Mouse (Mus musculus) limb, embryonic 12.5 days (tissue): Measurements from ENCODE around the gene Serpinh1. TPM values are rescaled to one million over a fixed set of nuclear protein-coding genes. Genes with fewer than 3 reads are reported as not detected.

Source experiments
- ATAC-seq: fragments of 200-750 bp; cut with Nextera tagmentation; 2 replicates; pipeline ENCODE4 v1.8.0; 2017; ENCODE audit warnings: low read depth, moderate TSS enrichment; ENCODE audit not compliant: insufficient number of reproducible peaks, insufficient read depth, low FRiP score, low TSS enrichment
- H3K27ac ChIP-seq: fragments of 300-500 bp; sonication (generic); 2 replicates; pipeline ENCODE4 v1.5.1; 2016; ENCODE audit warnings: mild to moderate bottlenecking, moderate library complexity
- H3K27me3 ChIP-seq: fragments of 300-500 bp; sonication (generic); 2 replicates; pipeline ENCODE4 v1.6.1; 2016; ENCODE audit warnings: mild to moderate bottlenecking, moderate library complexity
- H3K36me3 ChIP-seq: fragments of 300-500 bp; sonication (generic); 2 replicates; pipeline ENCODE4 v1.6.1; 2016; ENCODE audit warnings: mild to moderate bottlenecking, moderate library complexity
- H3K4me1 ChIP-seq: fragments of 300-500 bp; sonication (generic); replicated peaks from 2 replicates; pipeline ENCODE4 v1.6.1; 2016
- H3K4me2 ChIP-seq: fragments of 300-500 bp; sonication (generic); 2 replicates; pipeline ENCODE4 v1.6.1; 2016; ENCODE audit warnings: mild to moderate bottlenecking, moderate library complexity
- H3K4me3 ChIP-seq: fragments of 300-500 bp; sonication (generic); replicated peaks from 2 replicates; pipeline ENCODE4 v1.5.1; 2016; ENCODE audit warnings: mild to moderate bottlenecking
- H3K9ac ChIP-seq: fragments of 300-500 bp; sonication (generic); replicated peaks from 2 replicates; pipeline ENCODE4 v1.6.1; 2016; ENCODE audit warnings: mild to moderate bottlenecking, moderate library complexity
- H3K9me3 ChIP-seq: fragments of 300-500 bp; sonication (generic); 2 replicates; pipeline ENCODE4 v1.6.1; 2016; ENCODE audit warnings: mild to moderate bottlenecking, moderate library complexity
- WGBS: fragments of 180-500 bp; shearing (Covaris S2); methylation state at CpG from one replicate; pipeline ENCODE4 v1.1.7; 2016; 5-methylcytosine and 5-hydroxymethylcytosine counted together
- polyA plus RNA-seq: library from polyadenylated mRNA; unstranded; fragments of >200 nt; fragmentation: Nextera tagmentation; extraction: Ambion mirVana; gene quantifications from 2 replicates; pipeline ENCODE4 v1.2.1, GENCODE M21; 2016

The Serpinh1 gene
- polyA plus RNA-seq, 1 experiment from 2014 or later = 1,189 TPM

DNA sequence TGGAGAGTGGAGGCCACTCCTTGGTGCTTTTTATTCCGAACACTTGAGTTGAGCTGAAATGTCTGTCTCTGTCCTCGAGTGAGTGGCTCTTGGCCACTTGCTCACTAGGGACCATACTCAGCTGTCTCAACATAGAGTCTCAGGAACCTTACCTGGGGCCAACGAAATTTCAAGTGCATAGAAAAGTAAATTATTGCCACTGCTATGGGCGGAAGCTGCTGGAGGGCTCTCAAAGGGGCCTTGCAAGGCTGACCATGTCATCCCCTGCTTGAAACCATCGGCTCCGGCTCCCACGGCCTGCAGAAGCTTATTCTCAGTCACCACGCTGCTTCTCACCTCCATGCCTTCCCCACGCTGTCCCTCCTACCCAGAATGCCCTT, 29.7 kb downstream of the Serpinh1 start:
- ATAC-seq = no peak
- Histone ChIP-seq H3K36me3 (no peaks in the 10 kb centered on the region), H3K27ac (no peak overlapping the region), H3K9ac (no peak overlapping the region), H3K4me1 (peaks cover 25% of the 10 kb centered on the region), H3K4me2 (no peak overlapping the region), H3K27me3 (peaks cover 37% of the 10 kb centered on the region), H3K9me3 (no peaks in the 10 kb centered on the region), H3K4me3 (no peak overlapping the region)
- WGBS = 90% methylated on average over 9 of the region's 9 CpGs

DNA sequence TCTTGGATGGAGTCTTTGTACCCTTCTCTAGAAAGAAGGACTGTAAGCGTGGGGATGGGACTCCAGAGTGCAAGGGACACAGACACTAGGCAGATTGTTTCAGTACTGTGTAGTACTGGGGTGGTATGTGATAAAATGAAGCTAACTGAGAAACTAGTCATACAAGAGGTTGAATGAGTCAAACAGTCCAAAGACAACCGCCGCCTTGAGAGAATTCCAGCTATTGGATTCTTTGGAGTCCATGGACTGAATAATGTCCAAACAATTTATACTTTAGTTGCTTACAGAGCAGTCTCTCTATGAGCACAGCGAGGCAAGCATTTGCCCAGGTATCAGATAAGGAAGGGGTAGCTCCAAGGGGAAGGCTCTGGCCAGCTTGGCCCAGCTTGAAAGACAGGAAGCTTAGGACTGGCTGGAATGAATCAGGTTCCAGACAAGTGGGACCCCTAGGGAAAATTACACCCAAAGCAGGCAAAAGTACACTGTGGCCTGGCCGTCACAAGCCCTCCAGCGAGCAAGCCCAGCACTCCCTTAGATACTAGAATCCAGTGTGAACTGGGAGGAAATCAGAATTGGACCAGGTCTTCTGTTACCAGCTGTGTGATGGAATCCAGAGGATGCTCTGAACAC, 30.2 kb downstream of the Serpinh1 start:
- peaks cover 37% of the 10 kb centered on the region for H3K27me3 ChIP-seq
- ATAC-seq = no peak
- H3K27ac ChIP-seq = no peak overlapping the region
- H3K9ac ChIP-seq = no peak overlapping the region
- no peak overlapping the region for H3K4me3 ChIP-seq
- H3K4me1 ChIP-seq = peaks cover 25% of the 10 kb centered on the region
- 88% methylated on average over 6 of the region's 6 CpGs for WGBS
- H3K36me3 ChIP-seq = no peaks in the 10 kb centered on the region
- no peaks in the 10 kb centered on the region for H3K9me3 ChIP-seq
- no peak overlapping the region for H3K4me2 ChIP-seq

DNA sequence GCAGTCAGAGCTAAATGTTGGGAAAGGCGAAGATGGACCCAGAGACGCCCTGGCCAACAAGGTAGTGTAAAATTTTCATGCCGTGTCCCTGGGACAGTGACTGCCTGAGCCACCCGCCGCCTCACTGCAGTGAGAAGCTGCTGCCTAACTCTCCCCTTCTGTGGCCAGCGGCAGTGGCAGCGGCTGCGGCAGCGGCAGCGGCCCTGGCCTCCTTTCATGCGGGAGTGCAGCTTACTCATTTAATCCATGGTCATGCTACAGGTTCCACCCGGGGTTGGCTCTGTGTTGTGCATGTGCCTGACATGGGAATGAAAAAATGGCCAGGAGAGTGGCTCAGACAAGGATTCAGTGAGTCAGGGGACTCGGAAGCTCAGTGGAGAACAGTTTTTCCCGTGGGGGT, 32.5 kb downstream of the Serpinh1 start:
- H3K4me2 ChIP-seq = no peak overlapping the region
- H3K36me3 ChIP-seq = no peaks in the 10 kb centered on the region
- no peak overlapping the region for H3K9ac ChIP-seq
- H3K4me1 ChIP-seq = peaks cover 32% of the 10 kb centered on the region
- H3K9me3 ChIP-seq = no peaks in the 10 kb centered on the region
- no peak for ATAC-seq
- WGBS = 34% methylated on average over 14 of the region's 14 CpGs
- H3K4me3 ChIP-seq = no peak overlapping the region
- peaks cover 33% of the 10 kb centered on the region for H3K27me3 ChIP-seq
- no peak overlapping the region for H3K27ac ChIP-seq

DNA sequence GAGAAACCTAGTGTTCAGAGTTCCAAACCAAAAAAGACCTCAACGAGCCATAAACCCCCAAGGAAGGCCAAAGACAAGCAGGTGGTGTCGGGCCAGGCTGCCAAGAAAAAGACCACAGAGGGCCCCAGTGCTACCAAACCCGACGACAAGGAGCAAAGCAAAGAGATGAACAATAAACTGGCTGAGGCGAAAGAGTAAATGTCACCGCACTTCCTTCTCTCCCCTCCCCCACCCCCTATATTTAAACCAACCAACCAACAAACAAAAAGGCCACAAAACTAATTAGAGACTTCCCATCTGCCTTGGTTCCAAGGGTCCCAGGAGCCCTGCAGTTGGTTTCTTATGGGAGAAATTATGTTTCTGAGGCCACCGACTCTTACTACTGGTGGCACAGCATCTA, 35.6 kb downstream of the Serpinh1 start:
- 71% methylated on average over 7 of the region's 7 CpGs for WGBS
- H3K4me1 ChIP-seq = peaks cover 29% of the 10 kb centered on the region
- no peak overlapping the region for H3K27ac ChIP-seq
- H3K36me3 ChIP-seq = no peaks in the 10 kb centered on the region
- ATAC-seq = no peak
- no peak overlapping the region for H3K4me2 ChIP-seq
- no peaks in the 10 kb centered on the region for H3K9me3 ChIP-seq
- no peak overlapping the region for H3K4me3 ChIP-seq
- H3K9ac ChIP-seq = no peak overlapping the region
- peaks cover 18% of the 10 kb centered on the region for H3K27me3 ChIP-seq

DNA sequence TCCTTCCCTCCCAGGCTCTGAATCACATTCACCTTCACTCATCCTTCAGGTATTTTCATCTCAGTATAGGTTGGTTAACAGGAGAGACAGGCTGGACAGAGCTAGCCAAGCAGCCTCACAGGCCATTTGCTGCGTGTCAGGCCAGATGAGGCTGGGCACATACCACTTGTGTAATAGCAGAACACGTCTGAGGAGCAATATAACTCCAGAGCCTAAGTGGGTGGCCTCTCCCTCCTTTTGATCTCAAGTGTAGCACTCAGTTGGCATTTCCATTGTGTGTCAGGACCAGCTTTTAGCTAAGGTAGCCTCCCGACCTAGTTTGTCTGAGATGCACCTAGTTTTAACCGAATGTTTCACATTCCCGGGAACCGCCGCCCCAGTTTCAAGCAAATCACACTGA, 36.8 kb downstream of the Serpinh1 start:
- 51% methylated on average over 7 of the region's 7 CpGs for WGBS
- no peaks in the 10 kb centered on the region for H3K36me3 ChIP-seq
- H3K4me3 ChIP-seq = no peak overlapping the region
- H3K9ac ChIP-seq = no peak overlapping the region
- no peak for ATAC-seq
- H3K27me3 ChIP-seq = peaks cover 16% of the 10 kb centered on the region
- H3K27ac ChIP-seq = no peak overlapping the region
- peaks cover 42% of the 10 kb centered on the region for H3K4me1 ChIP-seq
- H3K9me3 ChIP-seq = no peaks in the 10 kb centered on the region
- no peak overlapping the region for H3K4me2 ChIP-seq

- Histone ChIP-seq H3K9me3 (no peaks in the 10 kb centered on the region), H3K9ac (no peak overlapping the region), H3K4me3 (no peak overlapping the region), H3K4me1 (peaks cover 30% of the 10 kb centered on the region), H3K4me2 (no peak overlapping the region), H3K27ac (no peak overlapping the region), H3K36me3 (no peaks in the 10 kb centered on the region), H3K27me3 (peaks cover 6% of the 10 kb centered on the region; the same call in 1 of the 2 replicates)
- ATAC-seq = no peak
- WGBS = 84% methylated on average over 4 of the region's 4 CpGs
Observed at GRCm38 (mm10) chr7:99314565-99314964, 38.5 kb downstream of the Serpinh1 start.

DNA sequence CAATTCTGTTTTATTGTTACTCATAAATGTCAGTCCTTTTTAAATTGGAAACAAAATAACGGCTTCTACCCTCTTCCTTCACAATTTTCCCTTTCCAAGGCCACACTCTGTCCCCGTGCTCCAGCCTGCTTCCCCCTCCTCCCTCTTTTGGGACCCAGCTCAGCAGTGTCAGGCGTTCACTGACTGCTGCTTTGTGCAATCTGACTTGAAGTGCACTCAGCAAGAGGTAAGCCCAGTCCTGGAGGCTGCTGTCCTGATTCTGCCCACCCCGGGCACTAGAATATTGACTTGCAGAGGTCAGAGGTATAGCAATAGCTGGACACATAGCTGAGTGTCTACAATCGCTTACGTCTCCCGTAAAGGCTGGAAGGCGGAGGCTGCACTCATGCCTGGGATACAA, 39.8 kb downstream of the Serpinh1 start:
- H3K4me2 ChIP-seq = no peak overlapping the region
- WGBS = 64% methylated on average over 8 of the region's 8 CpGs
- H3K4me1 ChIP-seq = peaks cover 26% of the 10 kb centered on the region
- no peaks in the 10 kb centered on the region for H3K36me3 ChIP-seq
- peaks cover 6% of the 10 kb centered on the region; the same call in 1 of the 2 replicates for H3K27me3 ChIP-seq
- H3K4me3 ChIP-seq = no peak overlapping the region
- H3K27ac ChIP-seq = no peak overlapping the region
- ATAC-seq = no peak
- H3K9me3 ChIP-seq = no peaks in the 10 kb centered on the region
- no peak overlapping the region for H3K9ac ChIP-seq

DNA sequence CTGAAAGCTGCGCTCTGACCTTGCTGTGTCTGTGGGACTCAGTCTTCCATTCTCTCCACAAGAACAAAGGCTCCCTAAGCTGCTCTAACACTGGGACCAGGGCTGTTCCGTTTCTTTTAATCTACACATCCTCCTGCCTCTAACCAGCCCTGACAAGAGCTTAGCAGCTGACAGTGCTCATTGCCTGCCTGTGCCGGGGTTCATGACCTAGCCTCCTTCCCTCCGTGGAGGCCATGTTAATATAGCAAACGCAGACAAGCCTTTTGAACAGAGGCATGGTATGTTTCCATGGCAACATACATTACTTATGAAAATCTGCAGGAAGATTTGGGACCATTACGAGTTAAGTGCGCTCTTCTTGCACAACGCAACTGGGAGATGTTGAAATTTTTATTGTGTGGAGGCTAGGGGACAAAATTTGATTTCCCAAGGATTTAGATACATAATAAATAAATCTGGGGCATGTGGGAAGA, 40.3 kb downstream of the Serpinh1 start:
- H3K36me3 ChIP-seq = no peaks in the 10 kb centered on the region
- peak overlapping the region; percentile 69 for H3K27ac ChIP-seq
- 40% methylated on average over 8 of the region's 8 CpGs for WGBS
- H3K27me3 ChIP-seq = peaks cover 6% of the 10 kb centered on the region; the same call in 1 of the 2 replicates
- peaks cover 28% of the 10 kb centered on the region for H3K4me1 ChIP-seq
- 0 out of 2 replicates have a peak, but pooled peaks have one; percentile 30 for ATAC-seq
- H3K4me3 ChIP-seq = no peak overlapping the region
- H3K9me3 ChIP-seq = no peaks in the 10 kb centered on the region
- H3K4me2 ChIP-seq = 0 out of 2 replicates have a peak overlapping the region, but pooled peaks have one; percentile 4
- H3K9ac ChIP-seq = no peak overlapping the region

DNA sequence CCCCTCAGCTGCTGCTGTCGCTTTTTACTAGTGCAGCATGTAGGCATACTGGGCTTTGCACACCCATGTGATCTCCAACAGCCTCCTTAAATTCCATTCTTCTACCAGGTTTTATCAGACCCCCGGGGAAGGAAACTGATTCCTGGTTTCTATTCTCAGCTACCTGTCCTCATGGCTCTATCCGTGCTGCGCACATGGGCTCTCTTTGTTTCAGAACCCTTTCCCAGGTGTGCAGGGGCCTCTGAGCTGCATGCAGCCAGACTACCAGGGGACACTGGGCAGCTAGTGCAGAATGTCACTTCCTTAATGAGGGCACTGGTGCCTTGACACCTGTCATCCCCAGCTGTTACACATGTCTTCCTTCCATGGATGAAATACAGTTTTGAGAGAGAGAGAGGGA, 41.0 kb downstream of the Serpinh1 start:
- Histone ChIP-seq H3K27ac (peak overlapping the region; percentile 60; the same call in 1 of the 2 replicates), H3K4me1 (peaks cover 33% of the 10 kb centered on the region), H3K4me2 (no peak overlapping the region), H3K9ac (no peak overlapping the region), H3K36me3 (no peaks in the 10 kb centered on the region), H3K9me3 (no peaks in the 10 kb centered on the region), H3K27me3 (peaks cover 5% of the 10 kb centered on the region; the same call in 1 of the 2 replicates), H3K4me3 (no peak overlapping the region)
- 44% methylated on average over 4 of the region's 4 CpGs for WGBS
- ATAC-seq = 0 out of 2 replicates have a peak, but pooled peaks have one; percentile 21

- Histone ChIP-seq H3K4me1 (peaks cover 38% of the 10 kb centered on the region), H3K4me3 (no peak overlapping the region), H3K27ac (peak overlapping the region; percentile 29; the same call in 1 of the 2 replicates), H3K9me3 (no peaks in the 10 kb centered on the region), H3K36me3 (no peaks in the 10 kb centered on the region), H3K9ac (no peak overlapping the region), H3K4me2 (no peak overlapping the region), H3K27me3 (0 out of 2 replicates have a peak, but pooled peaks cover 3% of the 10 kb centered on the region)
- 61% methylated on average over 7 of the region's 7 CpGs for WGBS
- ATAC-seq = no peak; the same call in 1 of the 2 replicates
Observed at GRCm38 (mm10) chr7:99311433-99311832, 41.6 kb downstream of the Serpinh1 start.

DNA sequence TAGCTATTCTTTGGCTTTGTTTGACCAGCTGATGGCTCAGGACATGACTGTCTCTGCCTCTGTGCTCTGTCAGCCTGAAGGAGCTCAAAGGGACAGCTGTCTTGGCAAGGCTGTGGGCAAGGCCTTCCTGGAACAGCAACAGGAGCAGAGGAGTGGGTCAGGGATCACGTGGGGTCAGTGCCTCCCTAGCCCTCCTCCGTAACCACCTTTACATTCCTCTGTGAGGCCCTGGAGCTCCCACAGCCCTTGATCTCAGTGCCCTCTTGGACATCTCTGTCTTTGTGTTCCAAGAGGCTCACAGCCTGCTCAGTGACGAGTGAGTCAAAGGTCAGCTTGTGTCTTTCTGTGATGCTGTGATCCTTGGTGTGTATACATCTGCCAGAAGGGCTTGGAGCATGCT, 46.4 kb downstream of the Serpinh1 start:
- Histone ChIP-seq H3K27me3 (no peaks in the 10 kb centered on the region), H3K9me3 (no peaks in the 10 kb centered on the region), H3K9ac (no peak overlapping the region), H3K27ac (0 out of 2 replicates have a peak overlapping the region, but pooled peaks have one; percentile 23), H3K36me3 (no peaks in the 10 kb centered on the region), H3K4me3 (no peak overlapping the region), H3K4me2 (no peak overlapping the region), H3K4me1 (peaks cover 25% of the 10 kb centered on the region)
- no peak for ATAC-seq
- WGBS = 31% methylated on average over 3 of the region's 3 CpGs

DNA sequence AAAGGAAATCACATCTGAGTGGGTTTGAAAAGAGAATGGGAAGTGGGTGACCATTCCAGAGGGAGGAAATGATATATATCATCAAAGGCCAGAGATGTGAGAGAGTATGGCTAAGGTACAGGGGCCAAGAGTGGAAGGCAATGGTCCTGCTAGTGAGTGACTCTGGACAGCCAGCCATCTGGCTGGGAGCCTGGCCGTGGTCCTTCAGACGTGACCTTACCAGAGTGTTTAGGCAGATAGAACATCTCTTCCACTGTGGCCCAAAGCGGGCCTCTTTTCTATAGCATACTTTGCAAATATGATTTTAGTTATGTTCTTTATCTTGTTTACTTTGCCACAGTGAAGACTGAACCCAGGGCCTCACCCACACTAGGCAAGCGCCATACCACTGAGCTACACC, 47.4 kb downstream of the Serpinh1 start:
- no peaks in the 10 kb centered on the region for H3K36me3 ChIP-seq
- no peak for ATAC-seq
- no peak overlapping the region for H3K4me3 ChIP-seq
- H3K9ac ChIP-seq = no peak overlapping the region
- WGBS = 90% methylated on average over 4 of the region's 4 CpGs
- no peak overlapping the region for H3K27ac ChIP-seq
- H3K4me2 ChIP-seq = no peak overlapping the region
- H3K4me1 ChIP-seq = peaks cover 21% of the 10 kb centered on the region
- H3K27me3 ChIP-seq = no peaks in the 10 kb centered on the region
- H3K9me3 ChIP-seq = no peaks in the 10 kb centered on the region
